Mouse (Mus musculus) large intestine, adult 2 months (tissue): ENCODE measurements around the gene Luc7l. TPM values are rescaled to one million over a fixed set of nuclear protein-coding genes. Genes with fewer than 3 reads are reported as not detected.

Experiments used
- polyA plus RNA-seq: library from polyadenylated mRNA; depleted of rRNA; stranded (reverse); fragments of >200 nt; gene quantifications from 2 replicates; pipeline ENCODE4 v1.2.3, GENCODE M21; 2012; rRNA removed

The Luc7l gene
- polyA plus RNA-seq, 1 experiment: 13.2 TPM

Other genes with a start within 250 kb of the Luc7l start
- gene Rab11fip3, start 183.3 kb upstream of the Luc7l start, polyA plus RNA-seq: 41.3 and 65.7 TPM in 2 replicates
- gene Decr2, start 162.6 kb upstream of the Luc7l start, polyA plus RNA-seq: 25.1 and 39.0 TPM in 2 replicates
- 14.1 and 14.5 TPM in 2 replicates for gene Nme4, start 157.3 kb upstream of the Luc7l start, polyA plus RNA-seq
- 222 and 309 TPM in 2 replicates for gene Tmem8, start 139.6 kb upstream of the Luc7l start, polyA plus RNA-seq
- 96.4 and 99.2 TPM in 2 replicates for gene Mrpl28, start 129.4 kb upstream of the Luc7l start, polyA plus RNA-seq
- 16.4 and 17.6 TPM in 2 replicates for gene Axin1, start 114.2 kb upstream of the Luc7l start, polyA plus RNA-seq
- 0.91 and 0.97 TPM in 2 replicates for gene Pdia2, start 53.8 kb upstream of the Luc7l start, polyA plus RNA-seq
- 3.1 and 3.7 TPM in 2 replicates for gene Rgs11, start 49.9 kb upstream of the Luc7l start, polyA plus RNA-seq
- 2.7 and 4.3 TPM in 2 replicates for gene Arhgdig, start 45.1 kb upstream of the Luc7l start, polyA plus RNA-seq
- gene Fam234a, start 8.7 kb upstream of the Luc7l start, polyA plus RNA-seq: 186 and 243 TPM in 2 replicates
- gene Neurl1b, start 161.9 kb downstream of the Luc7l start, polyA plus RNA-seq: 13.7 and 16.0 TPM in 2 replicates